Mouse (Mus musculus): Measurements from ENCODE around the gene Ephb2. TPM values are rescaled to one million over a fixed set of nuclear protein-coding genes. Genes with fewer than 3 reads are reported as not detected.

The Ephb2 gene
- polyA plus RNA-seq, 1 experiment from 2014 or later, result 0.08 TPM

GRCm38 (mm10) chr4:136732536-136733121 lies 103.2 kb downstream of the Ephb2 start:
- Histone ChIP-seq H3K27ac (ENCODE audit: low read depth) (no peak overlapping the region), H3K4me3 (ENCODE audit: low read depth, low read length) (no peak overlapping the region), H3K9ac (replicated peaks) (no peak overlapping the region), H3K4me2 (ENCODE audit: low read depth, low read length) (no peak overlapping the region), H3K36me3 (replicated peaks; ENCODE audit: insufficient read depth, low read length) (no peaks in the 10 kb centered on the region), H3K27me3 (ENCODE audit: insufficient read depth, low read length) (no peaks in the 10 kb centered on the region), H3K4me1 (ENCODE audit: insufficient read depth) (no peaks in the 10 kb centered on the region), H3K9me3 (ENCODE audit: low read length) (no peaks in the 10 kb centered on the region)
- TF ChIP-seq EP300 (IDR thresholded peaks at IDR 0.05; ENCODE audit: low read depth) (no peak), CTCF (IDR thresholded peaks at IDR 0.05; ENCODE audit: low read depth) (no peak)
- ATAC-seq (no peak), DNase-seq (no peak)
- WGBS (ENCODE audit: insufficient replicate concordance), result 47% methylated on average over 7 of the region's 7 CpGs

DNA sequence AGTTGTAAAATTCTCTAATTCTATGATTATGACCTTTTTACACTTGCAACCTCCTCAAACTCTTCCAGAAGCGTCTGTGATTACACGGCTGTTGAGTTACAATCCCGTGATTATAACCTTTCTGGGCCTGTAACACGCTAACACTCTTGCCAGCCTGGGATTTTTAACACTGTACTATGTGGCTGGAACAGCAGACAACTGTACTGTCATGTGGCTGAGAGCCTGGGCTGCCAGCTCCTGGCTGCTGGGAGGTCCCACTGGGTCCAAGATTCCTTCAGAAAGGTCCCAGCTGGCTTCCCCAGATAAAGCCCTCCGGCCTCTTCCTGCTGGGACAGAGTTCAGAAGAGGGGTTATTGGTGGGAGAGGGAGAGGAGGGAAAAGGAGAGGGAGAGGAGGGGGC lies 104.0 kb downstream of the Ephb2 start:
- Histone ChIP-seq H3K27ac (ENCODE audit: low read depth) (no peak overlapping the region), H3K4me2 (ENCODE audit: low read depth, low read length) (no peak overlapping the region), H3K9me3 (ENCODE audit: low read length) (no peaks in the 10 kb centered on the region), H3K9ac (replicated peaks) (no peak overlapping the region), H3K27me3 (ENCODE audit: insufficient read depth, low read length) (no peaks in the 10 kb centered on the region), H3K4me1 (ENCODE audit: insufficient read depth) (no peaks in the 10 kb centered on the region), H3K4me3 (ENCODE audit: low read depth, low read length) (no peak overlapping the region), H3K36me3 (replicated peaks; ENCODE audit: insufficient read depth, low read length) (no peaks in the 10 kb centered on the region)
- ATAC-seq, result no peak
- WGBS (ENCODE audit: insufficient replicate concordance), result 78% methylated on average over 5 of the region's 5 CpGs
- no peak for DNase-seq
- no peak for TF ChIP-seq EP300 (IDR thresholded peaks at IDR 0.05; ENCODE audit: low read depth)
- TF ChIP-seq CTCF (IDR thresholded peaks at IDR 0.05; ENCODE audit: low read depth), result no peak

DNA sequence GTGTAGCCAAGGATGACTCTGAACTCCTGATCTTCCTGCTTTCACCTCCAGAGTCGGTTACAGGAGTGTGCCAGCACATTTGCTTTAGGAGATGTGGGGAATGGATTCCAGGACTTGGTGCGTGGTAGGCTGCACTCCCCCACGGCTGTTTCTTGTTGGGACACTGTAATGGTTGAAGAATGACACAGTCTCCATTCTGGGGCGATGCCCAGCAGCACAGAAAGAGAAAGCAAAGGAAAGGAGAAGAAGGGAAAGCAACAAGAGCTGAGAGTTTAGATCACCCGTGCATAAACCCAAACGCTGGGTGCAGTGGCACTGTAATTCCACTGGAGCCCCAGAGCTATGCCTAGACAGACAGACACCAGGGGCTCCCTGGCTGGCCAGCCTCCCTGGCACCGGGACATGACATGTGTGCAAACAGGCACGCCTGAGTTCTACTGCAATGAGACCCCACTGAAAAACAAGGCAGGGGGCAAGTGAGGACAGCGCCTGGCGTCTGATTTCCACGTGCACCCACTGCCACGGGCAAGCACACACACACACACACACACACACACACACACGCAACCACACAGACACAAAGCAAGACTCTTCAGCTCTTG lies 104.7 kb downstream of the Ephb2 start:
- Histone ChIP-seq H3K4me3 (ENCODE audit: low read depth, low read length) (no peak overlapping the region), H3K4me1 (ENCODE audit: insufficient read depth) (no peaks in the 10 kb centered on the region), H3K27me3 (ENCODE audit: insufficient read depth, low read length) (no peaks in the 10 kb centered on the region), H3K4me2 (ENCODE audit: low read depth, low read length) (no peak overlapping the region), H3K27ac (ENCODE audit: low read depth) (no peak overlapping the region), H3K9ac (replicated peaks) (no peak overlapping the region), H3K36me3 (replicated peaks; ENCODE audit: insufficient read depth, low read length) (no peaks in the 10 kb centered on the region), H3K9me3 (ENCODE audit: low read length) (no peaks in the 10 kb centered on the region)
- DNase-seq, result no peak
- WGBS (ENCODE audit: insufficient replicate concordance), result 68% methylated on average over 13 of the region's 13 CpGs
- TF ChIP-seq EP300 (IDR thresholded peaks at IDR 0.05; ENCODE audit: low read depth) (no peak), CTCF (IDR thresholded peaks at IDR 0.05; ENCODE audit: low read depth) (no peak)
- ATAC-seq, result no peak

GRCm38 (mm10) chr4:136730501-136730900 lies 105.3 kb downstream of the Ephb2 start:
- no peak overlapping the region for H3K9ac ChIP-seq (replicated peaks)
- 66% methylated on average over 9 of the region's 9 CpGs for WGBS (ENCODE audit: insufficient replicate concordance)
- ATAC-seq, result no peak

GRCm38 (mm10) chr4:136729574-136729973 lies 106.2 kb downstream of the Ephb2 start:
- no peaks in the 10 kb centered on the region for H3K27me3 ChIP-seq (ENCODE audit: insufficient read depth, low read length)
- H3K4me2 ChIP-seq (ENCODE audit: low read depth, low read length), result no peak overlapping the region
- DNase-seq (no peak), ATAC-seq (no peak)
- H3K36me3 ChIP-seq (replicated peaks; ENCODE audit: insufficient read depth, low read length), result no peaks in the 10 kb centered on the region
- H3K9me3 ChIP-seq (ENCODE audit: low read length), result no peaks in the 10 kb centered on the region
- H3K4me1 ChIP-seq (ENCODE audit: insufficient read depth), result no peaks in the 10 kb centered on the region
- H3K4me3 ChIP-seq (ENCODE audit: low read depth, low read length), result no peak overlapping the region
- no peak for TF ChIP-seq EP300 (IDR thresholded peaks at IDR 0.05; ENCODE audit: low read depth)
- no peak for TF ChIP-seq CTCF (IDR thresholded peaks at IDR 0.05; ENCODE audit: low read depth)
- H3K27ac ChIP-seq (ENCODE audit: low read depth), result no peak overlapping the region
- 80% methylated on average over 2 of the region's 2 CpGs for WGBS (ENCODE audit: insufficient replicate concordance)
- no peak overlapping the region for H3K9ac ChIP-seq (replicated peaks)

More at GRCm38 (mm10) chr4:136730501-136730900, 105.3 kb downstream of the Ephb2 start:
- no peaks in the 10 kb centered on the region for H3K36me3 ChIP-seq (replicated peaks; ENCODE audit: insufficient read depth, low read length)
- H3K4me1 ChIP-seq (ENCODE audit: insufficient read depth), result no peaks in the 10 kb centered on the region
- no peaks in the 10 kb centered on the region for H3K27me3 ChIP-seq (ENCODE audit: insufficient read depth, low read length)
- no peak overlapping the region for H3K27ac ChIP-seq (ENCODE audit: low read depth)
- H3K9me3 ChIP-seq (ENCODE audit: low read length), result no peaks in the 10 kb centered on the region
- no peak overlapping the region for H3K4me3 ChIP-seq (ENCODE audit: low read depth, low read length)
- no peak overlapping the region for H3K4me2 ChIP-seq (ENCODE audit: low read depth, low read length)
- no peak for DNase-seq
- no peak for TF ChIP-seq CTCF (IDR thresholded peaks at IDR 0.05; ENCODE audit: low read depth)
- no peak for TF ChIP-seq EP300 (IDR thresholded peaks at IDR 0.05; ENCODE audit: low read depth)

- 82% methylated on average over 8 of the region's 8 CpGs for WGBS (ENCODE audit: insufficient replicate concordance)
- Histone ChIP-seq H3K4me2 (ENCODE audit: low read depth, low read length) (no peak overlapping the region), H3K4me1 (ENCODE audit: insufficient read depth) (no peaks in the 10 kb centered on the region), H3K9me3 (ENCODE audit: low read length) (no peaks in the 10 kb centered on the region), H3K27ac (ENCODE audit: low read depth) (no peak overlapping the region), H3K27me3 (ENCODE audit: insufficient read depth, low read length) (no peaks in the 10 kb centered on the region), H3K9ac (replicated peaks) (no peak overlapping the region), H3K4me3 (ENCODE audit: low read depth, low read length) (no peak overlapping the region), H3K36me3 (replicated peaks; ENCODE audit: insufficient read depth, low read length) (no peaks in the 10 kb centered on the region)
- DNase-seq (no peak), ATAC-seq (no peak)
- TF ChIP-seq EP300 (IDR thresholded peaks at IDR 0.05; ENCODE audit: low read depth) (no peak), CTCF (IDR thresholded peaks at IDR 0.05; ENCODE audit: low read depth) (no peak)
These were observed 108.8 kb downstream of the Ephb2 start for GRCm38 (mm10) chr4:136726941-136727340.
